Mouse (Mus musculus) bone marrow, adult 2 months (tissue): ENCODE data around the gene Pfkm.

Experiments
- CTCF ChIP-seq: fragments of 200-500 bp; IDR thresholded peaks from 2 replicates; pipeline ENCODE4 v1.5.1; 2011; ENCODE audit warnings: low read length, control low read depth; ENCODE audit not compliant: control insufficient read depth, insufficient read depth
- POLR2A ChIP-seq: fragments of 200-500 bp; IDR thresholded peaks from 2 replicates; pipeline ENCODE4 v1.6.1; 2011; ENCODE audit warnings: low read depth, mild to moderate bottlenecking, control low read depth, low read length, borderline replicate concordance; ENCODE audit not compliant: control insufficient read depth

DNA sequence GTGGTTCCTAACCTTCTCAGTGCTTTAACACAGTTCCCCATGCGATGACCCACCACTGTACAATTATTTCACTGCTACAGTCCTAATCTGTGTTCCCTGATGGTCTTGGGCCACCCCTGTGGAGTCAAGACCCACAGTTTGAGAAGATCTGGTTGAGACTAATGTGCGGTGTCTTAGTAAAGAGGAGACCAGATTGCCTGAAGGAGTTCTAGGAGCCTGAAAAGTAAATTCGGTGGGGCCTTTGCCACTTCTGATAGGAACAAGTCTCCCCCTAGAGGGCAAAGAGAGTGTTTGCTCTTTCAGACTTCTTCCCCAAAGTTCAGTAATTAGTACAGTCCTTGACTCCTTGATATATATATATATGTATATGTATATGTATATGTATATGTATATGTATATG is 61.2 kb downstream of the Pfkm start:
- TF ChIP-seq CTCF = no peak
- TF ChIP-seq POLR2A = no peak
